Mouse (Mus musculus) layer of hippocampus, adult 9-10 months (tissue): ENCODE results near the gene Dock8.

ENCODE experiments used
- DNase-seq: peaks from one replicate; pipeline ENCODE4 v3.0.0; 2022; ENCODE audit warnings: low spot score

Dock8 gene

GRCm38 (mm10) chr19:25187681-25188080 is 188.3 kb downstream of the Dock8 start:
- no peak for DNase-seq

DNA sequence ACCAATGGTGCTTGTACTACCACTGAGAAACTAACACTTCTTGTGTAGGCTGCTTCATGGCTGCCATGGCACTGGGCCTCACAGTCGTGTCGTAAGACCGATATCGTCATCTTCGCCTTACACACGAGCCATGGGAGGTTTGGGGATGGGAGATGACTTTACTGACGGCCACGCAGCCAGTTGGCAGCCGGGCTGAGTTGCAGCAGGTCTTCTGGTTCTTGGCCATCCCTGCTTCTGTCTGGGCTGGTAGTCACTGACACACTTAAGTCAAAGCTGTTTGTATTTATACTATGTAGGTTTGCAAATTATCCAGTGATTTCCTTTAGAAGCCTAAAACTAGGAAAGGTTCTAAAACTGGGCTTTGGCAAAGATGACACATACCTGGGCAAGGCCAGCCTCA is 194.4 kb downstream of the Dock8 start:
- no peak for DNase-seq

GRCm38 (mm10) chr19:25200081-25200860 is 200.9 kb downstream of the Dock8 start:
- DNase-seq: no peak

DNA sequence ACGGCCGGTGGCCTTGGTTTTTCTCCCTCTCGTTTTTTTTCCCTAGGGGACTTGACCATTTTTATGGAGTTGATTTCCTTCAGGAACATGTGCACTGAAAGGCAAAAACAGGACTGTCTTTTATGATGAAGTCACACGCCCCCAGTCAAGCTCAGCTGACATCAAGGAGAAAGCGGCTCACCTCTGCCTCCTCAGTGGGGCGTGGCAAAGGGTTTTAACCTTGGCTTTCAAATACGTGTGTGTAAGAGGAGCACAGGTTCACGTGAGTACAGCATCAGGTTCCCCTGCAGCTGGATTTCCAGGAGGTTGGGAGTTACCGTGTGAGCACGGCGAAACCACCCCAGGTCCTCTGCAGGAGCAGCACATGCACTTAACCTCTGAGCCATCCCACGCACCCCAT is 203.7 kb downstream of the Dock8 start:
- no peak for DNase-seq

DNA sequence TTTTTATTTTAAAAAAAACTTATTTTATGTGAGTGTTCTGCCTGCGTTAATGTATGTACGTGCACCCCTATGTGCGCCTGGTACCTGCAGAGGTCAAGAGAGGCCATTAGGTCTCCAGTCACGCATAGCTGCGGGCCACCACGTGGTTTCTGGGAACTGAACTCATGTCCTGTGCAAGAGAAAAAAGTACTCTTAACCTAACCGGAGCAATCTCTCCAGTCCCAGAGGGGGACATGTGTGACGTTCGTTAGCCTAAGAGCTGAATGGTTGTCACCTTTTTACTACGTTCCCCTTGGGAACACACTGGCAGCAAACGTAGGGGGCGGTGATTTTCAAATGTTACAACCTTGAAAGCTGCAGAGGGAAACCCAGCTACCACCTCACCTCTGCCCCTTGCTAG is 207.6 kb downstream of the Dock8 start:
- no peak for DNase-seq

- DNase-seq: no peak
Observed at GRCm38 (mm10) chr19:25207731-25208361, 208.5 kb downstream of the Dock8 start.

GRCm38 (mm10) chr19:25208596-25209110 is 209.3 kb downstream of the Dock8 start:
- DNase-seq: no peak

GRCm38 (mm10) chr19:25220611-25221010 is 221.3 kb downstream of the Dock8 start:
- DNase-seq: no peak

GRCm38 (mm10) chr19:25221964-25222640 is 222.8 kb downstream of the Dock8 start:
- no peak for DNase-seq

- no peak for DNase-seq
Observed at GRCm38 (mm10) chr19:25230058-25230974, 231.0 kb downstream of the Dock8 start.

DNA sequence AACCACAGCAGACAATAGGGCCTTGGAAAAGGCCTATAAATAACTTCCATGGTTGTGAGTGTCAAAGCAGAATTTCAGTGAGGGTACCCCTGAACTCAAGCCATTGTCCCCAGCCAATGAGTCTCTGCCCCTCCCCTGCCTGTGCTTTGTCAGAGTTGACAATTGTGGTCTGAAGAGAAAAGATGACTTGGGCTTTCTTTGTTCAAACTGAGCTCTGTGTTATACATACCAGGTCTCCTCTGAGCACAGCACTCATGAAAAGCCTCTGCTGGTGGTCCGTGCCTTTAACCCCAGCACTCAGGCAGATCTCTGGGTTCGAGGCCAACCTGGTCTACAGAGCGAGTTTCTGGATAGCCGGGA is 231.6 kb downstream of the Dock8 start:
- DNase-seq: no peak

- DNase-seq: no peak
Observed at GRCm38 (mm10) chr19:25232032-25232431, 232.7 kb downstream of the Dock8 start.

DNA sequence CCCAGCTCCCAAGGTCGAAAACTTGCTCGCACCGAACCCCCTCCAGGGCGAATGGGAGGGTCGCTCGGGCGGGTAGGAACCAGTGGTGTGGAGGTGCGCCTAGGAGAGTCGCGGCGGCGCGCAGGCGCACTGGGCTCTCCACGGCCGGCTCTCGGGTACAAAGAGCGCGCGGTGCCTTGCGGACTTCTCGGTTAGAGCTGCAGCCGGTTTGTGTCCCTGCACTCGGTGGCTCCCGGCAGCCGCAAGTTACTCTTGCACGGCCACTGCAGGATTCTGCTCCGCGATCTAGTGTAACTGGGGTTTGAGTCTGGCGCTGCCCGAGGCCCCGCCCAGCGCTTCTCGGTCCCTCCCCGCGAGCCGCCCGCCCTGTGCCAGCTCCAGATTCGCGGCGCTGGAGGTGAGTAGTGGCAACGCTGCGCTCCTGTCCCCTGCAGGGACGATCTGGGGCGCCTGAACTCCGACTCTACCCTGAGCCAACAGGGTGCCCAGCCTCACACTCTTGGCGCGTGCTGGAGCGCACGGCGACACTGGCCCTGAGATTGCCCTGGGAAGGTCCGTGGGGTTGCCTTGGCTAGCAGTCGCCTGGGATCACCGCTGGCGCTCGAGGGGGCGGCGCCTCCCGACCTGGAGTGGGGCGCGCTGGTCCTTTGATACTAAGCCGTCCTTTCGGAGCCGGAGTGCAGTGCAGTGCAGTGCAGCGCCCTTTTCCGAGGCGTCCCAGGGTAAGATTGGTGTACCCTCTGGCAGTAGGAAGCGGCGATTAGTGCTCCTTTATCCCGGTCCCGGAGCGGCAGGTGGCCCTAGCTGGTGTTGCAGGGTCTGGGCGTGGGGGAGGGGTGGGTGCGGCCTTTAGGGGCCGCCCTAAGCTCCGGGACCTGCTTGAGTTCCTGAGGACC is 237.5 kb downstream of the Dock8 start, which contains the start of gene Kank1:
Gene Kank1, plus strand, starts transcription at position 380 of the 896 bp plus-strand sequence.
- no peak for DNase-seq

DNA sequence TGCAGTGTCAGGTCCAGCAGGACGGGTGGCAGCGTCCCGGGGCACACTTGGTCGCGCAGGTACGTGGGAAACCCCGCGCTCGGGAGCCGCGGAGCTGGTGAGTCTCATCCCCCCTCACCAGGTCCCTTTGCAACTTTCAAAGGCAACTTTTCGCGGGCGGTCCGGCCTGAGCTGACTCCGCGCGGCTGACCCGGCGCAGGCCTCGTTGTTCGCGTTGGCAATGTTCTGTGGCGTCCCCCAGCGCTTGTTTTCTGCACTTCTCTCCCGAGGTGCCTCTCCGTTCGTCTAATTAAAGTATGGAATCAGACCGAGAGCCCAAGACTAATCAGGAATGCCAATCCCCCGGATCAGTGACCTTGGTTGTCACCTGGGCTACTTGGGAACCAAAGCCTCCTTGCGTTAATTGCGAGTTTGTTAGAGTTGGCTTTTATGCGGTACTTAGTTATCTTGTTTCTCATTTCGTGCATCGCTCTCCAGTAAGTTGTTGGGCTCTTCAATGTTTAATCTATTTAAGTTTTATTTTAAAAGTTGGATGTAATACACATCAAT is 238.2 kb downstream of the Dock8 start:
- DNase-seq: no peak

DNA sequence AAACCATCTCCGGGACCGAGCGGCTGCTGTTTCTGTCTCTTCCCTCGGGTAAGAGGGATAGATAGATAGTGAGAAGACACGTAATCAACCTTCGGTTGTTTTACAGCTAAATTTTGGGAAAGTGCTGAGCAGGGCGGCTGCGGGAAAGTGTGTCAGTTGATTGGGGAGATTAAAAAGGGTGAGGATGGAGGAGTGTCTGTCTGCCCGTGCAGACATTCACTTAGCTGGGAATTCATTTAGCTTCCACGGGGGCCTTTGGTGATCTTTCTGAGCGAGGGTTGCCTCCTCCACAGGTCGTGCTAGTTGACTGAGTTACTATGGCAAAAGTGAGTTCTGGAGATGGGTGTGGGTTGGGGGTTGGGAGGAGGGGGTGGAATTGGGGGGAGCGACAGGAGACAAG is 238.8 kb downstream of the Dock8 start:
- DNase-seq: no peak

DNA sequence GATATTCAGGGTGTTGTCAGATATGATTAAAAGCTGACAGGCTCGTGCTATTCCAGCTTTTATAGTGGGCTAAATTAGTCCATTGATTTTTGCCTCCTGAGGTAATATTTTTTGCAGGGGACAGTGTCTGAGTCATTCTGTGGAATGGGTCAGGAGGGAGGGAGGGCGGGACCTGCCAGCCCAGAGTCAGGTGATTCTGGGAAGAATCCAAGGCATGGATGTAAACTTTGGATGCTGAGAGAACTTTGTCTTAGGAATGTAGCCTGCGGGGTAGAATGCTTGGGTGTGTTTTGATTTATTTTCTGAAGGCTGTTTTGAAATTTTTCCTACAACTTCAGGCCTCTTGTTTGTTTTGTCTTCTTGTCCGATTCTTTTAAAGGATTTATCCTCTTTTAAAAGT is 244.2 kb downstream of the Dock8 start:
- DNase-seq: no peak

- DNase-seq: no peak
Observed at GRCm38 (mm10) chr19:25246062-25246461, 246.7 kb downstream of the Dock8 start.

GRCm38 (mm10) chr19:25247858-25248552 is 248.7 kb downstream of the Dock8 start:
- no peak for DNase-seq

- no peak for DNase-seq
Observed at GRCm38 (mm10) chr19:25249230-25249629, 249.9 kb downstream of the Dock8 start.

- DNase-seq: no peak
Observed at GRCm38 (mm10) chr19:25251610-25252140, 252.3 kb downstream of the Dock8 start.
